Mouse (Mus musculus) stomach, postnatal 0 days (tissue): ENCODE results near the gene Gm28374. TPM values are rescaled to one million over a fixed set of nuclear protein-coding genes. Genes with fewer than 3 reads are reported as not detected.
"Not testable (repeated sequence)": the region's sequence is repeated elsewhere in the genome, so short reads cannot be mapped to it uniquely, and the experiment has no call there.

Experiments used
- ATAC-seq: fragments of 200-750 bp; cut with Nextera tagmentation; 2 replicates; pipeline ENCODE4 v1.8.0; 2017; ENCODE audit not compliant: low FRiP score, low TSS enrichment
- DNase-seq: peaks from one replicate; pipeline ENCODE4 v3.0.0-alpha.2; 2016; ENCODE audit warnings: low spot score
- H3K27ac ChIP-seq: fragments of 300-500 bp; sonication (generic); replicated peaks from 2 replicates; pipeline ENCODE4 v1.5.1; 2014; ENCODE audit warnings: mild to moderate bottlenecking, control low read depth
- H3K27me3 ChIP-seq: fragments of 300-500 bp; sonication (generic); 2 replicates; pipeline ENCODE4 v1.6.1; 2014; ENCODE audit warnings: low read length; ENCODE audit not compliant: control insufficient read depth, insufficient read depth
- H3K36me3 ChIP-seq: fragments of 300-500 bp; sonication (generic); 2 replicates; pipeline ENCODE4 v1.6.1; 2014; ENCODE audit warnings: low read length, mixed read lengths; ENCODE audit not compliant: control insufficient read depth, insufficient read depth
- H3K4me1 ChIP-seq: fragments of 300-500 bp; sonication (generic); replicated peaks from 2 replicates; pipeline ENCODE4 v1.6.1; 2014; ENCODE audit warnings: antibody characterized with exemption; ENCODE audit not compliant: control insufficient read depth, insufficient read depth
- H3K4me2 ChIP-seq: fragments of 300-500 bp; sonication (generic); replicated peaks from 2 replicates; pipeline ENCODE4 v1.6.1; 2014; ENCODE audit warnings: low read depth, mild to moderate bottlenecking, control low read depth, moderate library complexity
- H3K4me3 ChIP-seq: fragments of 300-500 bp; sonication (generic); 2 replicates; pipeline ENCODE4 v1.5.1; 2014; ENCODE audit warnings: low read depth, low read length, control low read depth
- H3K9ac ChIP-seq: fragments of 300-500 bp; sonication (generic); 2 replicates; pipeline ENCODE4 v1.6.1; 2014; ENCODE audit warnings: mild to moderate bottlenecking, low read length, control low read depth, mixed read lengths
- H3K9me3 ChIP-seq: fragments of 300-500 bp; sonication (generic); 2 replicates; pipeline ENCODE4 v1.6.1; 2016; ENCODE audit warnings: low read length; ENCODE audit not compliant: control insufficient read depth
- CTCF ChIP-seq: IDR thresholded peaks from 2 replicates; pipeline ENCODE4 v1.5.1; 2016; ENCODE audit warnings: antibody characterized with exemption, low read depth, mild to moderate bottlenecking, moderate library complexity
- EP300 ChIP-seq: optimal IDR thresholded peaks from 2 replicates; pipeline ENCODE3; 2016; ENCODE audit warnings: antibody characterized with exemption
- WGBS: fragments of 180-500 bp; shearing (Covaris S2); extraction: QIAGEN DNeasy Blood & Tissue Kit; methylation state at CpG from one replicate; pipeline ENCODE4 v1.1.7; 2014; 5-methylcytosine and 5-hydroxymethylcytosine counted together
- polyA plus RNA-seq: library from polyadenylated mRNA; unstranded; fragments of >200 nt; fragmentation: Nextera tagmentation; extraction: Ambion mirVana; gene quantifications from 2 replicates; pipeline ENCODE4 v1.2.1, GENCODE M21; 2015

The Gm28374 gene
- polyA plus RNA-seq, 1 experiment from 2014 or later = 0.52 TPM

DNA sequence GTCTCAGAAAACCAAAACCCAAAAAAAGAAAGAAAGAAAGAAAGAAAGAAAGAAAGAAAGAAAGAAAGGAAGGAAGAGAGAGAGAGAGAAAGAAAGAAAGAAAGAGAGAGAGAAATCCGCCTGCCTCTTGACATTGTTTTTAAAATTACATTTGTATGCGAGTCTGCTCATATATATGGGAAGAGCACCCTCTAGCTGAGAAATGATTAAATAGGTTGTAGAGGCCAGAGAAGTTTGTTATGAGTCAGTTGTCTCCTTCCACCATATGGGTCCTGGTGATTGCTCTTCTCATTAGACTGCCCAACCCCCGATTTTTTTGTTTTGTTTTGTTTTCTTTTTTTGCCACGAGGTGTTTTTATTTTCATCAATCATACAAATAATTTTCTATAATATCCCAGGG, 38.0 kb downstream of the Gm28374 start:
- not testable (repeated sequence) for H3K27me3 ChIP-seq, H3K4me3 ChIP-seq, H3K9me3 ChIP-seq, H3K4me1 ChIP-seq, DNase-seq, H3K4me2 ChIP-seq, H3K27ac ChIP-seq, ATAC-seq, H3K9ac ChIP-seq, H3K36me3 ChIP-seq
- WGBS = 33% methylated on average over 4 of the region's 4 CpGs
- TF ChIP-seq CTCF = peak; percentile 72

DNA sequence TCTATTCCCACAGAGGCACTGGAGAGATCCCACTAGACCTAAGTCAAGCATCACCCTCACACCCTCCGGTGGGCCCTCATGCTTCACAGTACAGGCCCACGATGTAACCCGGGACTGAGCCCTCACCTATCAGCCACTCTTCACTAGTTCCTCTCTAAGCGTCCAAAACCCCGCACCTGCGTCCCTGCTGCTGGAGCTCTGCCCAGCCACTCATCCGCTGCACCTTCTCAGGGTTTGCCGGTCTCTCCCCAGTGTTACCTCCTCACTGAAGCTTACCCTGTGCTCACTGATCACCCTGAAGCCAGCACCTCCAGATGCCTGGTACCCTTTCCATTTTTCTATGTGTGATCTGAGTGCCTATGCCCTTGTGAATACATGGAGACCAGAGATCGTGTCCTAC, 39.8 kb downstream of the Gm28374 start:
- no peaks in the 10 kb centered on the region for H3K4me1 ChIP-seq
- DNase-seq (no peak), ATAC-seq (no peak)
- no peak overlapping the region for H3K9ac ChIP-seq
- no peak overlapping the region for H3K4me3 ChIP-seq
- no peak overlapping the region for H3K4me2 ChIP-seq
- H3K36me3 ChIP-seq = no peaks in the 10 kb centered on the region
- 82% methylated on average over 9 of the region's 9 CpGs for WGBS
- TF ChIP-seq CTCF (no peak), EP300 (no peak)
- no peaks in the 10 kb centered on the region for H3K9me3 ChIP-seq
- no peaks in the 10 kb centered on the region for H3K27me3 ChIP-seq
- H3K27ac ChIP-seq = no peak overlapping the region

DNA sequence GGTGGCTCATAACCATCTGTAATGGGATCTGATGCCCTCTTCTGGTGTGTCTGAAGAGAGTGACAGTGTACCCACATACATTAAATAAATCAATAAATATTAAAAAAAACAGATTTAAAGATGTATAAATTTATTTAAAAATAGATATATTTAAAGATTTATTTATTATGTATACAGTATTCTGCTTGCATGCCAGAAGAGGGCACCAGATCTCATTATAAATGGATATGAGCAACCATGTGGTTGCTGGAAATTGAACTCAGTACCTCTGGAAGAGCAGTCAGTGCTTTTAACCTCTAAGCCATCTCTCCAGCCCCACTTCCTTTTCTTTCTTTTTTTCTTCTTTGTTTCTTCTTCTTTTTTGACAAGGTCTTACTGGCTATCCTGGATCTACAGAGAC, 42.1 kb downstream of the Gm28374 start:
- no peak overlapping the region for H3K9ac ChIP-seq
- no peaks in the 10 kb centered on the region for H3K27me3 ChIP-seq
- no peak overlapping the region for H3K4me2 ChIP-seq
- H3K4me1 ChIP-seq = no peaks in the 10 kb centered on the region
- no peak overlapping the region for H3K4me3 ChIP-seq
- TF ChIP-seq CTCF (peak; percentile 35), EP300 (no peak)
- no peak overlapping the region for H3K27ac ChIP-seq
- DNase-seq (no peak), ATAC-seq (no peak)
- H3K36me3 ChIP-seq = no peaks in the 10 kb centered on the region
- no peaks in the 10 kb centered on the region for H3K9me3 ChIP-seq

DNA sequence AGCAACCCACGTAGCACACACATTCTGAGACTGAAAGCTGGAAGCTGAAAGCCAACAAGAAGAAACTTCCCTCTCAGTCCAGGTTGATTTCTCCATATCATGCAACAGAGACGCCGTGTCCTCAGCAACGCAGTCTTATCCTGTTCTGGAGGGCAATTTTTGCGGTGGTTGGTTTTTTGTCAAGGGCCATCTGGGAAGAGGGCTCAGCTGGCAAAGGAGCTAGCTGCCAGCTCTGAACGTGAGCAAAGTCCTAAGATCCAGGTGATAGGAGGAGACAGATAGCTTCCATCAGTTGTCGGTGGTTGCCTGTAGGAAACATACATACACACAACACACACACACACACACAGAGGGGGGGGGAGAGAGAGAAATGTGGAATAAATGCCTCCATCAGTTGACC, 43.7 kb downstream of the Gm28374 start:
- DNase-seq (no peak), ATAC-seq (no peak)
- H3K4me1 ChIP-seq = no peaks in the 10 kb centered on the region
- no peaks in the 10 kb centered on the region for H3K36me3 ChIP-seq
- no peak overlapping the region for H3K4me2 ChIP-seq
- no peak overlapping the region for H3K27ac ChIP-seq
- no peaks in the 10 kb centered on the region for H3K27me3 ChIP-seq
- no peak overlapping the region for H3K9ac ChIP-seq
- TF ChIP-seq CTCF = no peak
- TF ChIP-seq EP300 = no peak
- no peaks in the 10 kb centered on the region for H3K9me3 ChIP-seq
- WGBS = 78% methylated on average over 7 of the region's 7 CpGs
- no peak overlapping the region for H3K4me3 ChIP-seq

DNA sequence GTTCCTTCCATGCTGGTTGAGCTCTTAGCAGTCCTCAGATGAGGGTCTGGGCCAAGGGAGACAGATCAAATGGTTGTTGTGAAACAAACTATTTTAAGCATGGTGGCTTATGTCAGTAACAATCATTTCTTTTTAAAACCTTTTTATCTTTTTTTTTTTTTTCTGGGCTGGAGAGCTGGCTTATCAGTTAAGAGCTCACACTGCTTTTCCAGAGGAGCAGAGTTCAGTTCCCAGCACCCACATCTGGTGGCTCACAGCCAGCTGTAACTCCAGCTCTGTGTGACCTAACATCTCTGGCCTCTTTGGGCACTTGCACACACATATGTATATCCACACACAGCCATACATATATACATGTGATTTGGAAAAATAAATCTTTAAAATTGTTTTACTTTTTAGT, 44.4 kb downstream of the Gm28374 start:
- H3K27me3 ChIP-seq = no peaks in the 10 kb centered on the region
- H3K9ac ChIP-seq = no peak overlapping the region
- ATAC-seq (no peak), DNase-seq (no peak)
- H3K4me2 ChIP-seq = no peak overlapping the region
- no peaks in the 10 kb centered on the region for H3K36me3 ChIP-seq
- no peaks in the 10 kb centered on the region for H3K4me1 ChIP-seq
- TF ChIP-seq EP300 (no peak), CTCF (no peak)
- no peak overlapping the region for H3K27ac ChIP-seq
- no peaks in the 10 kb centered on the region for H3K9me3 ChIP-seq
- H3K4me3 ChIP-seq = no peak overlapping the region

DNA sequence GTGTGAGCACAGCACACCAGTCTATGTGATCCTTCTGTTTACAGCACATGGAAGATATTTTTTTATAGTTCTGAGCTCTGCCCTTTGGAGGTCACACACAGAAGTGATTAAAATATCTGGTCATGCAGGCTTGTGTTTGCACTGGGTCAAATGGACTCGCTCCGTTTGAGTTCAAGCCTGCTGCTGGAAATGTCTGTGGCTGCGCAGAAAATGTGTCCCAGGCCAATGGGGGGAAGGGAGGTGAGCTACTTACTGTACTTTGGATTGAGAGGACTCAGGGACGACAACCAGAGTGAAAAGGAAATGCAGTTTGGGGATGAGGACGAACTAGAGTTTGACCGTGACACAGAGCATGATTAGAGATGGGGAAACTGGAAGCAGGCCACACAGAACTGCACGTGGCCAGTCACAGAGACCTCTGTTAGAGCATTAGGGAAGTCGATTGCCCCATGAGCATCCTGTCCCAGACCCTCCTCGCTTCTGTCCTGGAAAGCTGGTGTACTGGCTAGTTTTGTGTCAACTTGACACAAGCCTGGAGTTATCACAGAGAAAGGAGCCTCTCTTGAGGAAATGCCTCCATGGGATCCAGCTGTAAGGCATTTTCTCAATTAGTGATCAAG, 46.0 kb downstream of the Gm28374 start:
- TF ChIP-seq CTCF = no peak
- TF ChIP-seq EP300 = no peak
- H3K27ac ChIP-seq = no peak overlapping the region
- DNase-seq (no peak), ATAC-seq (0 out of 2 replicates have a peak, but pooled peaks have one; percentile 24)
- H3K9me3 ChIP-seq = no peaks in the 10 kb centered on the region
- no peak overlapping the region for H3K4me2 ChIP-seq
- H3K27me3 ChIP-seq = no peaks in the 10 kb centered on the region
- no peak overlapping the region for H3K4me3 ChIP-seq
- H3K36me3 ChIP-seq = no peaks in the 10 kb centered on the region
- H3K4me1 ChIP-seq = no peaks in the 10 kb centered on the region
- WGBS = 61% methylated on average over 9 of the region's 9 CpGs
- no peak overlapping the region for H3K9ac ChIP-seq
